Mouse (Mus musculus) mature B cell (primary cell): ENCODE measurements around the gene Rai14.

ENCODE experiments used
- in situ Hi-C: fragments of 300-500 bp; cut with MboI; formaldehyde crosslinking; loops from 2 replicates; pipeline ENCODE4 v1.14.3; 2019

Gene Rai14

GRCm38 (mm10) chr15:10720671-10721070 is 6.2 kb upstream of the Rai14 start:
- in situ Hi-C loops = no loop called here

DNA sequence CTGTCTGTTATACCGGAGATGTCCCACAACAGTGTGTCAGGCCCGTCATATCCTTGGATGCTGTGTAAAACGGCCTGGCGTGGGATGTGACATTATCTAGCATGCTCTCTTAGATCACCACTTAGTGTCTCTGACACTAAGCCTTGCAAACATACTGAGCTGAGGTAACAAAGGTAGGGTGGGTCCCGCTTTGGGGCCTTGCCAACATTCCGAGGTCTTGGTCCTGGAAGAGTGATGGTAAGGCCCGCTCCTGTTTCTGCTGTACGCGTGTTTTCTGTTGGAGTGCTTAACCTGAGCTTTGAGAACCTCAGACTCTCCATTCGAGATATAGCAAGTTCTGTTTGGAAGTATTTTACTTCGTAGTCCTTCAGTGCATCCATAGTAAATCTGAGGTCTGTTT is 5.8 kb upstream of the Rai14 start:
- in situ Hi-C loops = no loop called here

- in situ Hi-C loops = no loop called here
These were observed 5.1 kb upstream of the Rai14 start for GRCm38 (mm10) chr15:10719511-10719910.

DNA sequence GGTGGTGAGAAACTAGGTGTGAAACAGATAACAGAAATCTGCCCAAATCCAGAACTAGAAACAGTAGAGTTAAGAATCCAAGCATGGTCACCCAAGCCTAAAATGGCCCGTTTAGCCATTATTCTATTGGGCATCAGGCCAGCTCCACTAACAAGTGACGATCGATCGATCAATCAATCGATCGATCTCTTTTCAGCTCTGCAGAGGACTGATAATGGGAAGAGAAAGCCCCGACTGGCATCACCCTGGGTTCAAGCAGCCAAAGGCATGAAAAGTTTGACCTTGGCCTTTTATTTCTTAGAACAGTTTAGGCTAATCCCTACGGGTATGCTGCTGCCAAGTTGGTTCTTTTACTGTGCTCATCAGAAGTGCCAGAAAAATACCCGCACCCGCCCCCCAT is 4.3 kb upstream of the Rai14 start:
- in situ Hi-C loops = no loop called here

GRCm38 (mm10) chr15:10717284-10717683 is 2.9 kb upstream of the Rai14 start:
- in situ Hi-C loops = no loop called here

GRCm38 (mm10) chr15:10715966-10716365 is 1.5 kb upstream of the Rai14 start:
- in situ Hi-C loops = no loop called here

GRCm38 (mm10) chr15:10715139-10715505 is 698 bp upstream of the Rai14 start:
- in situ Hi-C loops = no loop called here

GRCm38 (mm10) chr15:10713626-10714316 is 653 bp downstream of the Rai14 start:
- in situ Hi-C loops = no loop called here

GRCm38 (mm10) chr15:10713181-10713625 is 1.2 kb downstream of the Rai14 start:
- in situ Hi-C loops = no loop called here

GRCm38 (mm10) chr15:10712288-10712687 is 2.1 kb downstream of the Rai14 start:
- in situ Hi-C loops = no loop called here

GRCm38 (mm10) chr15:10711231-10711630 is 3.2 kb downstream of the Rai14 start:
- in situ Hi-C loops = no loop called here

DNA sequence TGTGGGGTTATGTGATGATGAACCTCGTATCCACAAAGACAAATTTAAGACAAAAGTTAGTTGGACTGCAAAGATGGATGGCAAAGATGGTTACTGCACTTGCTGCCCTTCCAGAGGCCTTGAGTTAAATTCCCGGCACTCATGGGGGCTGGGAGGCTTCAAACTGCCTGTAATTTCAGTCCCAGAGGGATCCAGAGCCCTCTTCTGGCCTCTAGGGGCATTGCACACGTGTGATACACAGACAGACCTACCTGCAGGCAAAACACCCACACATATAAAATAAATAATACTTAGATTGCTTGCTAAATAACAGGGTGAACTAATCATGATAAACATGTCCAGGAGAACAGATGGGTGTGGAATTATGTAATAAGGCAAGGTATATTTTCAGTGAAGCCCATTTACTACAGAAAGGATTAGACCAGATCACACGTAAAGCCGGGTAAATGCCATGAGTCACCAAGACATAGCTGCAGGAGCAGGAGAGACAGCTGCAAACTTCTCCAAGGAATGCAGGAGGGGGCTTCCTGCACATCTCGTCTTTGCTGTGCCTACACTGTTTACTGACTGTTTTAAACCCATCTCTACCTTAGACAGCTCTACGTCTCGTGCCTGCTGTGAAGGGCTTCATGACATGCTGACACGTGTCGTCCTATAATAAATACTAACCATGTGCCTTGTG is 5.7 kb downstream of the Rai14 start:
- in situ Hi-C loops = no loop called here

- in situ Hi-C loops = no loop called here
These were observed 7.3 kb downstream of the Rai14 start for GRCm38 (mm10) chr15:10707109-10707508.

DNA sequence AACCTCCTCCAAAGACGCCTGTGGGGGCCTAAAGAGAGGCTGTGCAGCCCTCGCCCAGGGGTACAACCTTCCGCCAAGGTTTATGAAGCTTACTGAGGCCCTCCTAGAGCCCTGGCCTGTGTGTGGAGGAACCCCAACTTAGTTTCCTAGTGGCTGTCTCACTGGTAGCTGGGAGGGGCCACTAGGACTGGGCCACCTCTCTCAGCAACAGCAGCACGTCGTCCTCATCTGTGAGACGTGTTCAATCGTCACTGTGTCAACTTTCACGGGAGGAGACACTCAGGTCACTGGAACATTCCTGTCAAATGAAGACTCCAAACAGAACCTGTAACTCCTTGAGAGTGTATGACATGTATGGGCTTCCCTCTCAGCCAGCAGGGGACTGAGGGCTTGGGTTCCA is 8.0 kb downstream of the Rai14 start:
- in situ Hi-C loops = no loop called here

DNA sequence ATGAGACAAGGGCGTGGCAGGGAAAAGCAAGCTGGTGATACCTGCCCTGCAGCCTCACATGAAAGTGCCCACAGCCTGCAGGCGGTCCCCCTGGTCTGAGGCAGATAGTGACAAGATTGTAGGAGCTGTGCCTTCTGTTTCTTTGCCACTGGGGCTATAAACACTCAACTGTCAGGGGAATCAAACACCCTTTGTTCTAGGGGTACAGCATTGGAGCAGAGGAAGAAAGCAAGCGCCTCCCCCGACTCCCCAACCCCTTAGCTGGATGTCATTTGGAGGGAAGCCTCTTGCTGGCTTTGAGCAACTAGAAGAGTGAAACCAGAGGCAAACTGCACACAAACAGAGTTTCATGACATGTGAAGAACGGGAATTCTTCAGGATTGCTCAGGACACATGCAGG is 8.7 kb downstream of the Rai14 start:
- in situ Hi-C loops = no loop called here

DNA sequence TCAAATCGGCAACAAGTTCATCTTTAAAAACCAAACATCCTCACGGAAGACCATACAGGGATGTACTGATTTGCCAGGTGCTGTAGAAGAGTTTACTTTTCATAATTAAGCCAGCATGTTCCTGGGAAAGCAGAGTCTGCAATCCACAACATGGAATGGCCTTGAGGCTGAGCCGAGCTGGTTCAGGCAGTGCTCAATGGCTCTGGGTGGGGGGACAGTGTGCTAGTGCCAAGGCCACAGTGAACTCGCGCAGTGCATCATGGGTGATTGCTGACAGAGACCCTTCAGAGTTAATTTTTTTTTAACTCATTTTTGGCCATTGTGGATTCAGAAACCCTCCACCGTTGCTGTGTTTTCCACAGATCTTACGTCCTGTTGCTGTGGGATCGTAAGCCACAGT is 10.1 kb downstream of the Rai14 start:
- in situ Hi-C loops = no loop called here

DNA sequence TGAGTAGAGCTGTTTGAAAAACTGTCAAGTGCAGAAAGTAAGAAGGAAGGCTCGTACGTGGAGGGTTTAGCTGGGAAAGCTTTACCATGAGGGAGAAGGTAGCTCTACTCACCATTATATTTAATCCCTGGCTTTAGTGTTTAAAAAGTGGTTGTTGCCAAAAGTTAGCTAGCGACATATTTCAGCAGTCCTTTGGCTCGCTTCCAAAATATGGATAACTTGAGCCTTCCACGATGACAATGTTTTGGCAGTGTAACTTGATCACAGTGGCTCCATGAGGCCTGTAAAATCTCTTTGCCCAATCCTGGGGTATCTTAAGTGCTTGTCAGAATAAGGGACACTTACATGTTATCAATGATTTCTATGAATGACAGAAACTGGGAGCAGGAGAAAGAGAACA is 12.9 kb downstream of the Rai14 start:
- in situ Hi-C loops = no loop called here

DNA sequence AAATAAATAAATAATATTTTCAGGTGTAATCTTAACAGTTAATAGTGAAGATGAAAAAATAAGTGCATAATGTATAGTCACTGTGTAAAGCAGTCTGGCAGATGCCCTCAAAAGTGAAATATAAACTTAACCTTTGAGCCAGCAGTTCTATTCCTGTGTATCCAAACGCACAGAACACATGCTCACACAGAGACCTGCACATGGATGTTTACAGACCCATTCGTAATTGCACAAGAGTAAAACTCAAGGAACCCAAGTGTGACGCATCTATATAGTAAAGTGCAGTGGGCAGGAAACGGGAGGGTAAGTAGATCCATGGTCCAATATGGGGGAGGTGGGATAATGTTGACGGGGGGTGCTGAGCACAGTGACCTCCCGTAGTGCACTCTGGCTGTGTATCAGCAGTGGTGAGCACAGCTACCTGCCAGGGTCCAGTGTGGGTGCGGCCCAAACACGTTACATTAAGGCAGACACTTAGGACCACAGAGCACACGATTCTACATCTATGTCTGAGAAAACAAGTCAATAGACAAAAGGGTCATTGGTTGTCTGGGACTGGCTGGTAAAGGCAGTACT is 13.4 kb downstream of the Rai14 start:
- in situ Hi-C loops = no loop called here

DNA sequence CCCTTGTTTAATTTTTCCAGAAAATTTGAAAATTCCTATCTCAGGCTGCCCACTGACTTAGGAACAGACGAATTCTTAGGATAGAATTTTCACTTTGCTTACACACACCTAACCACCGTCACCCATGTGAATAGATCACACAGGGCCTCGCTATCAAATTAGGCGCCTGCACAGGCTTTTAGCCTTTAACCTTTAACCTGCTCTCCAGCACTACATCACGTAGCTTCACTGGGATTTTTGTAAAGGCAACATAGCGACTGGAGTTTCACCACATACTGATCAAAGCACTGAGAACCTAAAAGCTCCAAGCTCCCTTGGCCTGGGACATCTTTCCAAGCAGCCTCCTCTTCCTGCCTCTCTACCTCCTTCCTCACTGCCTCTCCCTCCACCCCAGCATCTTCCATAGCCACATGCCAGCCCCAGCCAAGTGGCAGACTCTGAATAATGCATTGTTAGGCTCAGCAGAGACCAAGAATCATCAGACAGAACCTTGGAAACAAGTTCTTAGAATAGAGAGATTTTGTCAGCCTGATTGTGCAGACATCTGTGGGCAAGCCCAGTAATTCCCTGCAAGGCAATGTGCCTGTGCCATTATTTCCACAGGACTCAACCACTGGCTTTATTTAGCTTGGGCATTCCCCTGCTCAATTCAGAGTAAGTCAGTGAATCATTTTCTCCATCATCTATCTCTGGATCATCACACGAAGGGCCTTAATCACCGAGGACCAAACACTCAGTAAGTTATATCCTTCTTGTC is 17.8 kb downstream of the Rai14 start:
- in situ Hi-C loops = no loop called here

GRCm38 (mm10) chr15:10692627-10693026 is 21.8 kb downstream of the Rai14 start:
- in situ Hi-C loops = no loop called here

- in situ Hi-C loops = no loop called here
These were observed 22.9 kb downstream of the Rai14 start for GRCm38 (mm10) chr15:10691481-10691880.

DNA sequence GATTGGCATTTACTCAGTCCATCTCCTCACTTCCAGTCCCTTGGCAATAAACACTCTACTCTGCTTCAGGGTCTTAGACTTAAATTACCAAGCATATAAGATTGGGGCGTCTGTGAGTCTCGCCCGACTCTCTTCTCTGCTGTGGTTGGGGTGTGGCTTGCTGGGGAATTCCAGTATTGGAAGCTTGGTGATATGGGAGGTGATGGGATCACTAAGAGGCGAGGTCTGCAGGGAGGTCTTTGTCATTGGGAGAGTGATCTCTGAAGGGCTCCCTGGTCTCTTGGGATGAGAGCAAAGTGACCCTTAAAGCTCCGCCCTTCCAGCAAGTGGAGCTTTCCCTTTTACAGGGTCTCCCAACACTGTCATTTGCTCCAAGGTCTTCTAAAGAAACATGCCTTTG is 23.5 kb downstream of the Rai14 start:
- in situ Hi-C loops = no loop called here

DNA sequence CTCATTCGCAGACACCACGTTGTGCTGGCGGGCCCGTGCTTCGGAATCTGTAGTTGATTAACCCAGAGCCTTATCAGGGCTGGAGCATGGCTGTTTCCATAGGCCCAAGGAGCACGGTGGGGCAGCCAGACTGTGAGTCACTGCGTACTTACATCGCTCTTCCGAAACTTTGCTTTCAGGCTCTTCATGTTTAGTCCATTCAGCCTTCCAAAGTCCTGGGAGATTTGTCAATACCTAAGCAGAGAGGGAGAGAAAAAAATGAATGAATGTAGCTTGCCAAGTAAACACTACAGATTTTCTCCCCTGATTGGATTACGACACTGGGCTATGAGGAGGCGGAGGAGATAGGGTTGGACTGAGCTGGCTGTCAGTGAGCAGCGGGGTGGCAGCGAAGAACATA is 24.2 kb downstream of the Rai14 start:
- in situ Hi-C loops = no loop called here
